Mouse (Mus musculus) E14TG2a.4 (cell line): ENCODE measurements around the gene Pik3c2a.

ENCODE experiments used
- H3K27me3 ChIP-seq: 2 replicates; pipeline ENCODE4 v1.6.1; 2014; ENCODE audit warnings: low read length, control low read depth; ENCODE audit not compliant: insufficient read depth
- H3K36me3 ChIP-seq: 2 replicates; pipeline ENCODE4 v1.6.1; 2014; ENCODE audit warnings: low read length, control low read depth; ENCODE audit not compliant: insufficient read depth
- H3K4me1 ChIP-seq: replicated peaks from 2 replicates; pipeline ENCODE4 v1.6.1; 2014; ENCODE audit warnings: low read depth, low read length, control low read depth
- H3K4me3 ChIP-seq: replicated peaks from 2 replicates; pipeline ENCODE4 v1.5.1; 2014; ENCODE audit warnings: mild to moderate bottlenecking, low read length
- H3K9me3 ChIP-seq: 2 replicates; pipeline ENCODE4 v1.6.1; 2014; ENCODE audit warnings: low read length, control low read depth
- CTCF ChIP-seq: conservative IDR thresholded peaks from 2 replicates; pipeline ENCODE4 v1.5.1; 2014; ENCODE audit warnings: low read length
- NANOG ChIP-seq: IDR thresholded peaks from 2 replicates; pipeline ENCODE4 v1.6.1; 2014; ENCODE audit warnings: borderline replicate concordance, low read length, mixed read lengths
- POU5F1 ChIP-seq: IDR thresholded peaks from 2 replicates; pipeline ENCODE4 v1.6.1; 2014; ENCODE audit warnings: low read length, borderline replicate concordance

Pik3c2a gene

DNA sequence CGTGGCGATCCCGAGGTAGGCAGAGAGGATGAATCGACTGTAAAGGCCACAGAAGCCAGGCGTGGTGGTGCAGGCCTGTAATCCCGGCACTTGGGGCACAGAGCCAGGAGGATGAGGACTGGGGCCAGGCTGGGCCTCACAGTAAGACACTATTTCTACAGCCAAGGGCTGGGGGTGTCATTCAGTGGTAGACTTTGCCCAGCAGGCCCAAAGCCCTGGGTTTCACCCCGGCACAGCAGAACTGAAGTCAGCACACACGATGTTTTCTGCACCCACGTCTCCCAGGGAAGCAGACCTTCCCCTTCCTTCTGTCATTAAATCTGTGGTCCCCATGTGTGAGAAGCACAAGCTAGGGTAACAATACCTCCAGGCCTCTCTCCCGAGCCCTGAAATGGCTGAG lies 144.9 kb downstream of the Pik3c2a start:
- TF ChIP-seq NANOG, result no peak
- no peak for TF ChIP-seq CTCF
- no peak for TF ChIP-seq POU5F1
- H3K4me1 ChIP-seq, result peaks cover 80% of the 10 kb centered on the region
- H3K4me3 ChIP-seq, result peak overlapping the region; percentile 32; the same call in 1 of the 2 replicates
- H3K27me3 ChIP-seq, result no peaks in the 10 kb centered on the region
- peaks cover 32% of the 10 kb centered on the region for H3K36me3 ChIP-seq
- no peaks in the 10 kb centered on the region for H3K9me3 ChIP-seq

- no peaks in the 10 kb centered on the region for H3K27me3 ChIP-seq
- H3K9me3 ChIP-seq, result no peaks in the 10 kb centered on the region
- H3K4me1 ChIP-seq, result peaks cover 81% of the 10 kb centered on the region
- H3K4me3 ChIP-seq, result no peak overlapping the region; the same call in 1 of the 2 replicates
- H3K36me3 ChIP-seq, result peaks cover 32% of the 10 kb centered on the region
- no peak for TF ChIP-seq CTCF
- no peak for TF ChIP-seq NANOG
- TF ChIP-seq POU5F1, result no peak
Observed at GRCm38 (mm10) chr7:116294961-116295360, 148.3 kb downstream of the Pik3c2a start.

- Histone ChIP-seq H3K4me3 (peak overlapping the region; percentile 29; the same call in 1 of the 2 replicates), H3K27me3 (no peaks in the 10 kb centered on the region), H3K4me1 (peaks cover 82% of the 10 kb centered on the region), H3K9me3 (no peaks in the 10 kb centered on the region), H3K36me3 (peaks cover 17% of the 10 kb centered on the region)
- TF ChIP-seq NANOG (no peak), POU5F1 (no peak), CTCF (no peak)
Observed at GRCm38 (mm10) chr7:116292377-116292776, 150.9 kb downstream of the Pik3c2a start.

DNA sequence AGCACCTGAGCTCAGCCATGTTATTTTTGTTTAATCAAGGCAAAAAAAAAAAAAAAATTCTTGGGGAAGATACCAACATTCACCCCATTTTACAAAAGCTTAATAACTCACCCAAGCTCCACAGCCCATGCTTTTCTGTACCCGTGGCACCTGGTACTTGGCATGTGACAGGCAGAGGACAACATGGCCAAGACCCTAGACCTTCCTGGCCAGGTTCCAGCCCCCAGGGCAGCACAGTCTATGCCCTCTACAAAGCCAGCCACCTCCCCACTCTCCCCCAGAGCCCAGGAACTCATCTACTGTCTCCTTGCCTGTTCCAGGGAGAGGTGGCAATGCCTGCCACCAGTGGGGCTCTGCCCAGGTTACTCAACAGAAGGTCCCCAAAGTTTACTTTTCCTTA lies 152.7 kb downstream of the Pik3c2a start:
- Histone ChIP-seq H3K36me3 (peaks cover 15% of the 10 kb centered on the region), H3K27me3 (no peaks in the 10 kb centered on the region), H3K9me3 (no peaks in the 10 kb centered on the region), H3K4me3 (no peak overlapping the region), H3K4me1 (peaks cover 92% of the 10 kb centered on the region)
- TF ChIP-seq NANOG (no peak), POU5F1 (no peak), CTCF (no peak)

- H3K27me3 ChIP-seq, result no peaks in the 10 kb centered on the region
- H3K36me3 ChIP-seq, result no peaks in the 10 kb centered on the region
- H3K9me3 ChIP-seq, result no peaks in the 10 kb centered on the region
- TF ChIP-seq NANOG (no peak), POU5F1 (no peak), CTCF (no peak)
- peaks cover 92% of the 10 kb centered on the region for H3K4me1 ChIP-seq
- 0 out of 2 replicates have a peak overlapping the region, but pooled peaks have one; percentile 17 for H3K4me3 ChIP-seq
Observed at GRCm38 (mm10) chr7:116288996-116289395, 154.3 kb downstream of the Pik3c2a start.

- Histone ChIP-seq H3K4me1 (peaks cover 93% of the 10 kb centered on the region), H3K4me3 (peak overlapping the region; percentile 58), H3K36me3 (no peaks in the 10 kb centered on the region), H3K27me3 (no peaks in the 10 kb centered on the region), H3K9me3 (no peaks in the 10 kb centered on the region)
- no peak for TF ChIP-seq NANOG
- TF ChIP-seq POU5F1, result no peak
- no peak for TF ChIP-seq CTCF
Observed at GRCm38 (mm10) chr7:116287959-116288358, 155.3 kb downstream of the Pik3c2a start.
